Mouse (Mus musculus): Measurements from ENCODE around the gene Npl. TPM values are rescaled to one million over a fixed set of nuclear protein-coding genes. Genes with fewer than 3 reads are reported as not detected.
"Not testable (repeated sequence)": the region's sequence is repeated elsewhere in the genome, so short reads cannot be mapped to it uniquely, and the experiment has no call there.

Npl gene
- polyA plus RNA-seq, 1 experiment from 2014 or later = 9.8 TPM

- not testable (repeated sequence) for H3K4me1 ChIP-seq (ENCODE audit: control insufficient read depth, insufficient read depth, low read length); H3K27ac ChIP-seq (replicated peaks; ENCODE audit: low read depth, low read length); ATAC-seq (replicated peaks; ENCODE audit: insufficient number of reproducible peaks, low FRiP score, low TSS enrichment, low read depth); H3K36me3 ChIP-seq (replicated peaks; ENCODE audit: control insufficient read depth, insufficient read depth, low read depth, low read length); DNase-seq (ENCODE audit: low spot score); H3K27me3 ChIP-seq (ENCODE audit: control insufficient read depth, insufficient read depth, low read length); H3K9me3 ChIP-seq (replicated peaks; ENCODE audit: control insufficient read depth, low read length)
- WGBS = 9% methylated on average over 6 of the region's 6 CpGs
- Histone ChIP-seq H3K4me2 (ENCODE audit: low read depth, low read length) (peak overlapping the region; percentile 64), H3K4me3 (ENCODE audit: low read depth, low read length) (peak overlapping the region; percentile 90), H3K9ac (replicated peaks; ENCODE audit: low read length) (peak overlapping the region; percentile 100)
Measured at GRCm38 (mm10) chr1:153486120-153486519, 63.7 kb downstream of the Npl start.

DNA sequence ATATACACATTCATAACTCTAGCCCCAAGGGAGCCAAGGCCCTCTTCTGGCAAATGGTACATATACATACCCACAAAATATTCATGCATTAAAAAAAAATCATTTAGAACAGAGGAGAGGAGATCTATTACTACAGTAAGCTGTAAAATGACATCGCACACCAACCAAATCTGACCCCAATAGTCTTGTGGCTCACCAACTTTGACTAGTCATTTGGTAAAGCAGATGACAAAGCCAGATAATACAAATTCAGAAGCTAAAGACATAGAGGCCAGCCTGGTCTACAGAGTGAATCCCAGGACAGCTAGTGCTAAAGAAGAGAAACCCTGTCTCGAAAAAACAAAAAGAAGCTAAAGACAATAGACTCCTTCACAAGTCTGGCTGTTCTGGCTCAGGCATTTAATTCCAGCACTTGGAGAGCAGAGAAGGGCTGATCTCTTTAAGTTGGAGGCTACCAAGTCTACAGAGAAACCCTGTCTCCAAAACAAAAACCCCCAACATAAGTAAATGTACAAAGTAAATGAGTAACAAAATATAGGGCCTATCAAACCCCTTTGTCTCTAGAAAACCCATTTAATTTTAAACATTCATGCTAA lies 64.5 kb downstream of the Npl start:
- H3K36me3 ChIP-seq (replicated peaks; ENCODE audit: control insufficient read depth, insufficient read depth, low read depth, low read length) = peaks cover 11% of the 10 kb centered on the region

DNA sequence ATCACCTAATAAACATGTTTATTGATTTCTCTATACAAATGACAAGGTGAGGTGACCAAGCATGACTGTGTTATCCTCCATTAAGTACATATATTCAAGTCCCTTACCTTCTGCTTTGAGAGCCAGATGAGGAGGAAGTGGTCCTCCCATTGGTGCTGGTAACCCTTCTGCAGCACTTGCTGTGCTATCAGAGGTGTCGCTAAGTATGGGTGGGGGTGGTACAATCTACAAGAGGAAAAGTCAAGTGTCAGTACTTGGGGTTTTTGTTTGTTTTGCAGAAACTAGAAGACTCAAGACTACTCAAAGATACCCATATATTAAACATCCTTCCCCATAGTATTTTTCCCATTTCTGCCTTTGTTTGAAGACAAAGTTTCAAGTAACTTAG lies 68.8 kb downstream of the Npl start:
- Histone ChIP-seq H3K4me2 (ENCODE audit: low read depth, low read length) (no peak overlapping the region), H3K36me3 (replicated peaks; ENCODE audit: control insufficient read depth, insufficient read depth, low read depth, low read length) (peaks cover 26% of the 10 kb centered on the region), H3K27me3 (ENCODE audit: control insufficient read depth, insufficient read depth, low read length) (no peaks in the 10 kb centered on the region), H3K27ac (replicated peaks; ENCODE audit: low read depth, low read length) (no peak overlapping the region), H3K9me3 (replicated peaks; ENCODE audit: control insufficient read depth, low read length) (no peaks in the 10 kb centered on the region), H3K4me1 (ENCODE audit: control insufficient read depth, insufficient read depth, low read length) (no peaks in the 10 kb centered on the region), H3K9ac (replicated peaks; ENCODE audit: low read length) (no peak overlapping the region), H3K4me3 (ENCODE audit: low read depth, low read length) (no peak overlapping the region)
- ATAC-seq (replicated peaks; ENCODE audit: insufficient number of reproducible peaks, low FRiP score, low TSS enrichment, low read depth) = no peak
- 80% methylated on average over 1 of the region's 1 CpGs for WGBS
- DNase-seq (ENCODE audit: low spot score) = no peak

More for the DNA sequence above, 64.5 kb downstream of the Npl start:
- no peaks in the 10 kb centered on the region for H3K27me3 ChIP-seq (ENCODE audit: control insufficient read depth, insufficient read depth, low read length)
- H3K27ac ChIP-seq (replicated peaks; ENCODE audit: low read depth, low read length) = no peak overlapping the region
- H3K4me1 ChIP-seq (ENCODE audit: control insufficient read depth, insufficient read depth, low read length) = no peaks in the 10 kb centered on the region
- H3K9me3 ChIP-seq (replicated peaks; ENCODE audit: control insufficient read depth, low read length) = no peaks in the 10 kb centered on the region
- DNase-seq (ENCODE audit: low spot score) (no peak), ATAC-seq (replicated peaks; ENCODE audit: insufficient number of reproducible peaks, low FRiP score, low TSS enrichment, low read depth) (no peak)
- peak overlapping the region; percentile 90 for H3K4me3 ChIP-seq (ENCODE audit: low read depth, low read length)
- H3K9ac ChIP-seq (replicated peaks; ENCODE audit: low read length) = no peak overlapping the region
- WGBS = 49% methylated on average over 2 of the region's 2 CpGs
- H3K4me2 ChIP-seq (ENCODE audit: low read depth, low read length) = peak overlapping the region; percentile 64

DNA sequence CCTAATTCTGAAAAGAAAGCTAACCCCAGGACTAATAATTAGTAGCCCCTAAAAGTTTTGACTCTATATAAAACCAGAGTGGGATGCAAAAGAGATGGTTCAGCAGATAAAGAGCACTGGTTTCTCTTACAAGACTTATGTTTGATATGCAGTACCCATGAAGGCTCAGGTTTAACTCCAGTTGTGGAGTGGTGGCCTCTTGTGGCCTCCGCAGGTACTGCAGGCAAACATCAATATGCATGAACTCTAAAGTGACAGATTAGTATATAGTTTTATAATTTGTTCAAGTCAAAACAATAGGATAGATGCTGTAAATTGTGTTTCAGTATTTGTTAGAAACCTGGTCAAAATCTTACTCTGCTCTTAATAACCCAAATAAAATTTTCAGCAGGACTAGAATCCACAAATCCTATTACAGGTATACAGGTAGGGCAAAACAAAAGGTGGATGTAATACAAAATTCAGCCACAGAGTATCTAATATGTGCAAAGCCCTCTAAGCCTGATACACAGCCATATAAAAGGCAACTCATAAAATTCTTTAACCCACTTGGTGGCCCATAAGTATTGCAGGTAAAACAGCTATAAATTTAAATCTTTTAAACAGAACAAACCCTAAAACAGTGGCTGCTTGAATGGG lies 69.3 kb downstream of the Npl start:
- no peak overlapping the region for H3K27ac ChIP-seq (replicated peaks; ENCODE audit: low read depth, low read length)
- no peaks in the 10 kb centered on the region for H3K9me3 ChIP-seq (replicated peaks; ENCODE audit: control insufficient read depth, low read length)
- DNase-seq (ENCODE audit: low spot score) (peak; percentile 81), ATAC-seq (replicated peaks; ENCODE audit: insufficient number of reproducible peaks, low FRiP score, low TSS enrichment, low read depth) (no peak)
- H3K4me2 ChIP-seq (ENCODE audit: low read depth, low read length) = no peak overlapping the region
- peaks cover 26% of the 10 kb centered on the region for H3K36me3 ChIP-seq (replicated peaks; ENCODE audit: control insufficient read depth, insufficient read depth, low read depth, low read length)
- H3K27me3 ChIP-seq (ENCODE audit: control insufficient read depth, insufficient read depth, low read length) = no peaks in the 10 kb centered on the region
- H3K4me1 ChIP-seq (ENCODE audit: control insufficient read depth, insufficient read depth, low read length) = no peaks in the 10 kb centered on the region
- no peak overlapping the region for H3K4me3 ChIP-seq (ENCODE audit: low read depth, low read length)
- H3K9ac ChIP-seq (replicated peaks; ENCODE audit: low read length) = no peak overlapping the region
- 54% methylated on average over 1 of the region's 1 CpGs for WGBS

DNA sequence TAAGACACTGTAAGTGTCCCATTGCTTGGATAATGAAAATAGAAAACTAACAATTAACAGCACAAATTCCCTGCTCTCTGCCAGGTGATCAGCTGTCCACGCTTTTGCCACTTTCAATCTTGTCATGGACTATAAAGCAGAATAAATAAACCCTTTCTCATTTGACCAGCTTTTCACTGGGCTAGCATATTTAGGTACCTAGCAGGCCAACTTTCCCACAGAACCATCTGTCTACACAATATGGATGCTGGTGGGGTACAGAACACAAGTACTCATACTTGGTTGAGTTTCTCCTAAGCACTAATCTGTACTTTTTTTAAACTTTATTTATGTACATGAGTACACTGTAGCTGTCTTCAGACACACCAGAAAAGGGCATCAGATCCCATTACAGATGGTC lies 70.5 kb downstream of the Npl start:
- no peak overlapping the region for H3K27ac ChIP-seq (replicated peaks; ENCODE audit: low read depth, low read length)
- WGBS = 91% methylated on average over 1 of the region's 1 CpGs
- ATAC-seq (replicated peaks; ENCODE audit: insufficient number of reproducible peaks, low FRiP score, low TSS enrichment, low read depth) (no peak), DNase-seq (ENCODE audit: low spot score) (no peak)
- no peak overlapping the region for H3K4me3 ChIP-seq (ENCODE audit: low read depth, low read length)
- H3K9ac ChIP-seq (replicated peaks; ENCODE audit: low read length) = no peak overlapping the region
- no peaks in the 10 kb centered on the region for H3K27me3 ChIP-seq (ENCODE audit: control insufficient read depth, insufficient read depth, low read length)
- no peak overlapping the region for H3K4me2 ChIP-seq (ENCODE audit: low read depth, low read length)
- no peaks in the 10 kb centered on the region for H3K9me3 ChIP-seq (replicated peaks; ENCODE audit: control insufficient read depth, low read length)
- H3K36me3 ChIP-seq (replicated peaks; ENCODE audit: control insufficient read depth, insufficient read depth, low read depth, low read length) = peaks cover 32% of the 10 kb centered on the region
- H3K4me1 ChIP-seq (ENCODE audit: control insufficient read depth, insufficient read depth, low read length) = no peaks in the 10 kb centered on the region

DNA sequence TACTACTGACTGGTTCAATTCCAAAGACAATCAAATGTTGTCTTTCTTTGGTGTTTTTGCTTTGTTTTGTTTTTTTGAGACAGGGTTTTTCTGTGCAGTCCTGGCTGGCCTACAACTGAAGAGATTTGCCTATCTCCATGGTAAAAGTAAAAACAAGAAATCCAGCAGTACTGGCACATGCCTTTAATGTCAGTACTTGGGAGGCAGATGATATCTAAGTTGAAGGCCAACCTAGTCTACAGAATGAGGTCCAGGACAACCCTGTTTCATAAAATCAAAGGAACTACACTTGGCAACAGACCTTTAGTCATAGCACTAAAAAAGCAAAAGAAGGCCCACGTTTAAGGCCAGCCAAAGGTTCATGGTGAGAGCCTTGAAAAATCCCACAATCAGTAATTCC lies 88.0 kb downstream of the Npl start:
- DNase-seq (ENCODE audit: low spot score) = no peak

GRCm38 (mm10) chr1:153456137-153456536 lies 93.7 kb downstream of the Npl start:
- H3K4me2 ChIP-seq (ENCODE audit: low read depth, low read length) = no peak overlapping the region
- WGBS = 92% methylated on average over 5 of the region's 5 CpGs
- no peaks in the 10 kb centered on the region for H3K27me3 ChIP-seq (ENCODE audit: control insufficient read depth, insufficient read depth, low read length)
- no peaks in the 10 kb centered on the region for H3K4me1 ChIP-seq (ENCODE audit: control insufficient read depth, insufficient read depth, low read length)
- ATAC-seq (replicated peaks; ENCODE audit: insufficient number of reproducible peaks, low FRiP score, low TSS enrichment, low read depth) (peak; percentile 32; the same call in 1 of the 2 replicates), DNase-seq (ENCODE audit: low spot score) (no peak)
- no peak overlapping the region for H3K4me3 ChIP-seq (ENCODE audit: low read depth, low read length)
- no peak overlapping the region for H3K27ac ChIP-seq (replicated peaks; ENCODE audit: low read depth, low read length)
- H3K36me3 ChIP-seq (replicated peaks; ENCODE audit: control insufficient read depth, insufficient read depth, low read depth, low read length) = peaks cover 21% of the 10 kb centered on the region
- H3K9me3 ChIP-seq (replicated peaks; ENCODE audit: control insufficient read depth, low read length) = no peaks in the 10 kb centered on the region
- H3K9ac ChIP-seq (replicated peaks; ENCODE audit: low read length) = no peak overlapping the region

More for the DNA sequence above, 88.0 kb downstream of the Npl start:
- no peak for ATAC-seq (replicated peaks; ENCODE audit: insufficient number of reproducible peaks, low FRiP score, low TSS enrichment, low read depth)
- no peak overlapping the region for H3K4me2 ChIP-seq (ENCODE audit: low read depth, low read length)
- H3K9me3 ChIP-seq (replicated peaks; ENCODE audit: control insufficient read depth, low read length) = no peaks in the 10 kb centered on the region
- no peak overlapping the region for H3K4me3 ChIP-seq (ENCODE audit: low read depth, low read length)
- 88% methylated on average over 1 of the region's 1 CpGs for WGBS
- H3K9ac ChIP-seq (replicated peaks; ENCODE audit: low read length) = no peak overlapping the region
- no peaks in the 10 kb centered on the region for H3K27me3 ChIP-seq (ENCODE audit: control insufficient read depth, insufficient read depth, low read length)
- no peaks in the 10 kb centered on the region for H3K4me1 ChIP-seq (ENCODE audit: control insufficient read depth, insufficient read depth, low read length)
- peaks cover 25% of the 10 kb centered on the region for H3K36me3 ChIP-seq (replicated peaks; ENCODE audit: control insufficient read depth, insufficient read depth, low read depth, low read length)
- no peak overlapping the region for H3K27ac ChIP-seq (replicated peaks; ENCODE audit: low read depth, low read length)

- H3K9me3 ChIP-seq (replicated peaks; ENCODE audit: control insufficient read depth, low read length) = no peaks in the 10 kb centered on the region
- H3K9ac ChIP-seq (replicated peaks; ENCODE audit: low read length) = no peak overlapping the region
- ATAC-seq (replicated peaks; ENCODE audit: insufficient number of reproducible peaks, low FRiP score, low TSS enrichment, low read depth) (no peak), DNase-seq (ENCODE audit: low spot score) (no peak)
- no peak overlapping the region for H3K27ac ChIP-seq (replicated peaks; ENCODE audit: low read depth, low read length)
- 86% methylated on average over 3 of the region's 3 CpGs for WGBS
- no peaks in the 10 kb centered on the region for H3K27me3 ChIP-seq (ENCODE audit: control insufficient read depth, insufficient read depth, low read length)
- no peak overlapping the region for H3K4me2 ChIP-seq (ENCODE audit: low read depth, low read length)
- H3K4me1 ChIP-seq (ENCODE audit: control insufficient read depth, insufficient read depth, low read length) = no peaks in the 10 kb centered on the region
- H3K36me3 ChIP-seq (replicated peaks; ENCODE audit: control insufficient read depth, insufficient read depth, low read depth, low read length) = peaks cover 10% of the 10 kb centered on the region
- no peak overlapping the region for H3K4me3 ChIP-seq (ENCODE audit: low read depth, low read length)
Measured at GRCm38 (mm10) chr1:153453146-153453642, 96.7 kb downstream of the Npl start.

Measured in embryonic facial prominence, embryonic 11.5 days (tissue).